Comparison of ENCODE assay signal across 8 mouse cellular contexts in the genomic region with DNA sequence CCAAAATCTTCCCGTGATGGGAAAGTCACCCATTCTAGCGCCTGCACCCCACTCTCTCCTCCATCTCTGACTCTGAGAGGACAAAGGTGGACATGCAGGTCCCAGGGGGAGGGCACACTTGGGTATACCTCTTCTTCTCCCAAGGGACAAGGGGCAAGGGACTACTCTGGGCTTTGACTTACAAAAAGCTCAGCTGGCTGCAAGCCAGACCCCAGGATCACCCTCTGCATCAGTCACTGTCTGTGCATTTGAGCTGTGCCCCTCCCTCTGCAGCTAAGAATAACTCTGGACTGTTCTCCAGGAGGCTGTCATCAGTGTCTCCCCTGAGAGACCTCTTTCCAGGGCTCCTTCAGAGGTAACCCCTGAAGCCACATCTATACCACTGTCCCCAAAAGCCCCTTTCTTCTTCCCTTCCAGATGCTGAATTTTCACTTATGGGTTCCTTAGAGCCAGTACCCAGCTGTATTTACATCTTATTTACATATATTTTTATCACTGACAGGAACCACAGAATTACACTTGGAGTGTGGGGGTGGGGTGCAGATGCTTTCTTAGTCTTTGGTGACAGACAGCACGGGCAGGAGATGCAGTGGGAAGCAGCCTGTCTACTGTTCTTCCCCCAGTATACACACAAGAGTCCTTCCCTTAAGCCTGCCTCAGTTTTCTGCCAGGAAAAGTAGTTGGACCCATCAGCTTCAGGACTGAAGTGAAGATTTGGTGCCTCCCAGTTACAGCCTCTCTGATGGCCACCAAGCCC.
DNase-seq lines count a peak whose midpoint lies in the region; ATAC-seq and TF ChIP-seq lines count a peak whose summit lies in the region.
"Had no signal": no experiment of that assay in that cellular context is flagged by ENCODE, and none has a peak within 500 bp of the region (broad histone marks: within the 10 kb centered on the region; RNA-seq: fewer than 3 reads in every experiment).

No protein-coding gene starts in this region.

- TF ChIP-seq POLR2A in lung, adult 2 months (IDR thresholded peaks at IDR 0.05; ENCODE audit: borderline replicate concordance, extremely low read depth, low read depth, low read length): no peak

- peaks cover 49% of the 10 kb centered on the region for H3K4me1 ChIP-seq in lung, embryonic 14.5 days (ENCODE audit: insufficient read depth)
- H3K4me1 ChIP-seq in lung, adult 2 months (ENCODE audit: control insufficient read depth, insufficient read depth, low read length): peaks cover 3% of the 10 kb centered on the region; the same call in 1 of the 2 replicates
- H3K4me1 ChIP-seq in embryonic facial prominence, embryonic 13.5 days: peaks cover 72% of the 10 kb centered on the region
- peaks cover 44% of the 10 kb centered on the region for H3K4me1 ChIP-seq in liver, embryonic 16.5 days (ENCODE audit: control insufficient read depth, low read depth, low read length)

- WGBS in lung, embryonic 14.5 days: 40% methylated on average over 3 of the region's 3 CpGs
- 70% methylated on average over 3 of the region's 3 CpGs for WGBS in lung, adult 2 months
- WGBS in embryonic facial prominence, embryonic 13.5 days: 50% methylated on average over 3 of the region's 3 CpGs
- 48% methylated on average over 3 of the region's 3 CpGs for WGBS in liver, embryonic 16.5 days (ENCODE audit: insufficient replicate concordance)

- DNase-seq in lung, embryonic 14.5 days: no peak
- no peak for DNase-seq in lung, adult 2 months
- DNase-seq in kidney, adult 8-10 months: peak; percentile 63 to 74
- DNase-seq in c-Kit-positive CD71-positive TER-119-positive erythroid progenitor cells, embryonic 14.5 days (ENCODE audit: low spot score): no peak
- no peak for DNase-seq in left cerebral cortex, adult 11 months (ENCODE audit: low spot score)
- DNase-seq: thymus, adult 2 months had no signal

- no peaks in the 10 kb centered on the region for H3K36me3 ChIP-seq in lung, embryonic 14.5 days (ENCODE audit: insufficient read depth)
- no peaks in the 10 kb centered on the region for H3K36me3 ChIP-seq in embryonic facial prominence, embryonic 13.5 days
- no peaks in the 10 kb centered on the region for H3K36me3 ChIP-seq in liver, embryonic 16.5 days (ENCODE audit: control insufficient read depth, insufficient read depth)

- no peaks in the 10 kb centered on the region for H3K9me3 ChIP-seq in lung, embryonic 14.5 days (ENCODE audit: low read depth, low read length)
- H3K9me3 ChIP-seq in embryonic facial prominence, embryonic 13.5 days: no peaks in the 10 kb centered on the region
- H3K9me3 ChIP-seq in liver, embryonic 16.5 days (replicated peaks; ENCODE audit: control insufficient read depth, low read length): no peaks in the 10 kb centered on the region

- TF ChIP-seq CTCF in lung, embryonic 14.5 days (IDR thresholded peaks at IDR 0.05; ENCODE audit: low read depth): no peak
- TF ChIP-seq CTCF in lung, adult 2 months (IDR thresholded peaks at IDR 0.05; ENCODE audit: insufficient read depth, low read length): no peak

- H3K27ac ChIP-seq in lung, embryonic 14.5 days (ENCODE audit: low read depth): peak overlapping the region; percentile 62; the same call in 1 of the 2 replicates
- peak overlapping the region; percentile 85 for H3K27ac ChIP-seq in embryonic facial prominence, embryonic 13.5 days
- H3K27ac ChIP-seq in liver, embryonic 16.5 days (ENCODE audit: low read length): 0 out of 2 replicates have a peak overlapping the region, but pooled peaks have one; percentile 42

- no peak overlapping the region; the same call in 1 of the 2 replicates for H3K4me2 ChIP-seq in lung, embryonic 14.5 days
- H3K4me2 ChIP-seq in embryonic facial prominence, embryonic 13.5 days: peak overlapping the region; percentile 11; the same call in 1 of the 2 replicates
- no peak overlapping the region for H3K4me2 ChIP-seq in liver, embryonic 16.5 days (ENCODE audit: low read depth, low read length)

- no peak overlapping the region for H3K4me3 ChIP-seq in lung, embryonic 14.5 days (ENCODE audit: low read depth, low read length)
- H3K4me3 ChIP-seq in lung, adult 2 months (replicated peaks; ENCODE audit: extremely low read depth, low read depth, low read length): no peak overlapping the region
- no peak overlapping the region for H3K4me3 ChIP-seq in embryonic facial prominence, embryonic 13.5 days
- H3K4me3 ChIP-seq in liver, embryonic 16.5 days (ENCODE audit: low read depth, low read length): no peak overlapping the region

- no peaks in the 10 kb centered on the region for H3K27me3 ChIP-seq in lung, embryonic 14.5 days (ENCODE audit: insufficient read depth, low read length)
- no peaks in the 10 kb centered on the region for H3K27me3 ChIP-seq in embryonic facial prominence, embryonic 13.5 days
- no peaks in the 10 kb centered on the region for H3K27me3 ChIP-seq in liver, embryonic 16.5 days (ENCODE audit: control insufficient read depth, insufficient read depth, low read depth, low read length)

- ATAC-seq in lung, embryonic 14.5 days (ENCODE audit: insufficient read depth): 0 out of 2 replicates have a peak, but pooled peaks have one; percentile 8
- no peak for ATAC-seq in embryonic facial prominence, embryonic 13.5 days (ENCODE audit: insufficient number of reproducible peaks, insufficient read depth, low FRiP score, low TSS enrichment, low read depth)
- no peak for ATAC-seq in liver, embryonic 16.5 days (ENCODE audit: low read depth)

- H3K9ac ChIP-seq in lung, embryonic 14.5 days: no peak overlapping the region
- peak overlapping the region; percentile 46 for H3K9ac ChIP-seq in embryonic facial prominence, embryonic 13.5 days
- H3K9ac ChIP-seq in liver, embryonic 16.5 days (ENCODE audit: low read depth, low read length): no peak overlapping the region

Comparison
In these comparisons a context has a peak if more than half of its experiments do, and no peak if none do; other contexts are left out.
1. DNase-seq: peak in kidney, adult 8-10 months (2 of 2); none in lung, embryonic 14.5 days (single experiment), lung, adult 2 months (single experiment), c-Kit-positive CD71-positive TER-119-positive erythroid progenitor cells, embryonic 14.5 days (single experiment) and left cerebral cortex, adult 11 months (single experiment).
2. Peak in every context shown above with its lines, with median percentiles within 50 percentile points of each other: H3K27ac ChIP-seq.